ENCODE assay signal across 12 mouse cellular contexts in the genomic region with DNA sequence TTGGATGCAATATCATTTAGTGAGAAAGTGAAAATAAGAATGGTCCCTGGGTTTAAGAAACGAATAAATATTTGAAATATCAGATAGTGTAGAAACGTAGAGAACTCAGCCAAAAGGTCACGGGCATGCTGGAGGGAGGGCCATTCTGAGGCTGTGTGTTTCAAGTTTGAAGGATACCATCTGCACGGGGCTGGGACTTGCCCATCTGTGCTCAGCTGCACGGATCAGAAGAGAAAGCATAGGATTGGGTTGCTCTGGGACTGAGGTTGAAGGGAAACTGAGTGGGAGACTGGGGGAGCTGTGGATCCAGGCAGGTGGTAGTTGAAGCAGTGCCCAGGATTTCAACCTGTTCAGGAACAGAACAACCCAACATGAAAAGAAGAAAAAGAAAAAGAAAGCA.
A peak's percentile ranks its signal among the peaks of the same experiment; 100 is the strongest.
DNase-seq lines count a peak whose midpoint lies in the region; ATAC-seq and TF ChIP-seq lines count a peak whose summit lies in the region.
"Had no signal": no experiment of that assay in that cellular context is flagged by ENCODE, and none has a peak within 500 bp of the region (broad histone marks: within the 10 kb centered on the region; RNA-seq: fewer than 3 reads in every experiment).

No protein-coding gene starts in this region.

- WGBS in heart, adult 2 months: 60% methylated on average over 5 of the region's 5 CpGs
- WGBS in heart, embryonic 10.5 days: 60% methylated on average over 5 of the region's 5 CpGs
- WGBS in lung, embryonic 16.5 days: 37% methylated on average over 5 of the region's 5 CpGs

- H3K4me1 ChIP-seq in heart, adult 2 months (ENCODE audit: control insufficient read depth, insufficient read depth, low read length): no peaks in the 10 kb centered on the region
- H3K4me1 ChIP-seq in heart, embryonic 10.5 days: no peaks in the 10 kb centered on the region
- H3K4me1 ChIP-seq in lung, embryonic 16.5 days (replicated peaks; ENCODE audit: control insufficient read depth, insufficient read depth, low read length): 0 out of 2 replicates have a peak, but pooled peaks cover 2% of the 10 kb centered on the region
- H3K4me1 ChIP-seq: embryonic facial prominence, embryonic 10.5 days; liver, embryonic 13.5 days had no signal

- TF ChIP-seq POLR2A in heart, adult 2 months (IDR thresholded peaks at IDR 0.05; ENCODE audit: insufficient read depth, low read depth, low read length): no peak

- no peaks in the 10 kb centered on the region; the same call in 1 of the 2 replicates for H3K79me2 ChIP-seq in heart, adult 2 months (replicated peaks; ENCODE audit: control insufficient read depth, insufficient read depth, low read length)

- no peaks in the 10 kb centered on the region for H3K36me3 ChIP-seq in heart, adult 2 months (ENCODE audit: control insufficient read depth, insufficient read depth, low read length)
- H3K36me3 ChIP-seq in heart, embryonic 10.5 days: no peaks in the 10 kb centered on the region
- no peaks in the 10 kb centered on the region for H3K36me3 ChIP-seq in lung, embryonic 16.5 days (ENCODE audit: control insufficient read depth, insufficient read depth, low read length)
- H3K36me3 ChIP-seq: embryonic facial prominence, embryonic 10.5 days; liver, embryonic 13.5 days had no signal

- peak; percentile 34 to 42 for DNase-seq in heart, adult 2 months
- DNase-seq in heart, embryonic 10.5 days (ENCODE audit: low spot score): no peak
- DNase-seq in heart, adult 9 months (ENCODE audit: low spot score in 2 of 2): peak; percentile 48 to 58
- DNase-seq in kidney, adult 18-20 months: peak; percentile 3
- no peak for DNase-seq in spleen, postnatal 4 days (ENCODE audit: low spot score in 2 of 2)
- no peak for DNase-seq in cerebellum, postnatal 4 days (ENCODE audit: low spot score in 2 of 2)
- DNase-seq in thymus, postnatal 25 days: no peak
- DNase-seq: liver, embryonic 13.5 days had no signal

- H3K9me3 ChIP-seq in heart, embryonic 10.5 days: no peaks in the 10 kb centered on the region
- H3K9me3 ChIP-seq in lung, embryonic 16.5 days (ENCODE audit: control insufficient read depth, low read length): no peaks in the 10 kb centered on the region
- H3K9me3 ChIP-seq: embryonic facial prominence, embryonic 10.5 days; liver, embryonic 13.5 days had no signal

- no peak overlapping the region for H3K9ac ChIP-seq in heart, adult 2 months (ENCODE audit: low read depth, low read length)
- no peak overlapping the region for H3K9ac ChIP-seq in lung, embryonic 16.5 days (ENCODE audit: low read length)
- H3K9ac ChIP-seq: liver, embryonic 13.5 days had no signal

- no peak for TF ChIP-seq CTCF in heart, adult 2 months (IDR thresholded peaks at IDR 0.05)

- peak; percentile 89 for ATAC-seq in lung, embryonic 16.5 days (ENCODE audit: low read depth)
- ATAC-seq: CD4-positive, CD25-positive, alpha-beta regulatory T cell, adult 4 months; midbrain, embryonic 16.5 days had no signal

- TF ChIP-seq EP300 in heart, adult 2 months (IDR thresholded peaks at IDR 0.05; ENCODE audit: insufficient read depth, low read depth, low read length): no peak

- H3K4me2 ChIP-seq in lung, embryonic 16.5 days (ENCODE audit: low read depth, low read length): no peak overlapping the region
- H3K4me2 ChIP-seq: liver, embryonic 13.5 days had no signal

- H3K27me3 ChIP-seq in heart, adult 2 months (ENCODE audit: control insufficient read depth, insufficient read depth, low read length): no peaks in the 10 kb centered on the region
- H3K27me3 ChIP-seq in heart, embryonic 10.5 days (ENCODE audit: insufficient read depth, poor library complexity, severe bottlenecking): no peaks in the 10 kb centered on the region
- no peaks in the 10 kb centered on the region for H3K27me3 ChIP-seq in lung, embryonic 16.5 days (ENCODE audit: control insufficient read depth, insufficient read depth, low read depth, low read length)
- H3K27me3 ChIP-seq: liver, embryonic 13.5 days had no signal

- H3K4me3 ChIP-seq in heart, adult 2 months: no peak overlapping the region
- H3K4me3 ChIP-seq in heart, embryonic 10.5 days: no peak overlapping the region
- no peak overlapping the region for H3K4me3 ChIP-seq in lung, embryonic 16.5 days (ENCODE audit: low read length)
- H3K4me3 ChIP-seq: embryonic facial prominence, embryonic 10.5 days; liver, embryonic 13.5 days had no signal

- intact Hi-C loops in heart, adult 2 months (cut with DNase I): no loop called here

- H3K27ac ChIP-seq in heart, adult 2 months: no peak overlapping the region
- no peak overlapping the region for H3K27ac ChIP-seq in heart, embryonic 10.5 days
- H3K27ac ChIP-seq in lung, embryonic 16.5 days (ENCODE audit: low read length): no peak overlapping the region
- H3K27ac ChIP-seq: embryonic facial prominence, embryonic 10.5 days; liver, embryonic 13.5 days had no signal

Comparison
In these comparisons a context has a peak if more than half of its experiments do, and no peak if none do; other contexts are left out.
1. DNase-seq: peak in heart, adult 2 months (2 of 2), heart, adult 9 months (2 of 2) and kidney, adult 18-20 months (single experiment); none in heart, embryonic 10.5 days (single experiment), spleen, postnatal 4 days (0 of 2), cerebellum, postnatal 4 days (0 of 2) and thymus, postnatal 25 days (single experiment).